Comparison of ENCODE assay signal across 26 mouse cellular contexts in genomic region chr6:53657483-53657882, GRCm38 (mm10).
DNase-seq lines count a peak whose midpoint lies in the region; ATAC-seq and TF ChIP-seq lines count a peak whose summit lies in the region.
"Had no signal": no experiment of that assay in that cellular context is flagged by ENCODE, and none has a peak within 500 bp of the region (broad histone marks: within the 10 kb centered on the region; RNA-seq: fewer than 3 reads in every experiment).

No protein-coding gene starts in this region.

- H3K4me3 ChIP-seq in forebrain, postnatal 0 days (ENCODE audit: low read depth, low read length) = no peak overlapping the region
- H3K4me3 ChIP-seq in forebrain, embryonic 14.5 days (ENCODE audit: low read depth, low read length) = no peak overlapping the region
- no peak overlapping the region for H3K4me3 ChIP-seq in hindbrain, postnatal 0 days (ENCODE audit: low read length)
- no peak overlapping the region for H3K4me3 ChIP-seq in hindbrain, embryonic 14.5 days (replicated peaks; ENCODE audit: low read length)
- H3K4me3 ChIP-seq in CH12.LX (replicated peaks in 1 of 3; ENCODE audit: low read depth in 2 of 3, low read length in 2 of 3, poor library complexity in 1 of 3) = no peak overlapping the region
- H3K4me3 ChIP-seq: erythroblast, embryonic 14.5 days; left cerebral cortex, adult 2 months; liver, embryonic 12.5 days had no signal

- no peaks in the 10 kb centered on the region for H3K4me1 ChIP-seq in forebrain, postnatal 0 days (ENCODE audit: insufficient read depth)
- H3K4me1 ChIP-seq in forebrain, embryonic 14.5 days (ENCODE audit: control insufficient read depth, insufficient read depth, low read length) = peaks cover 13% of the 10 kb centered on the region
- H3K4me1 ChIP-seq in hindbrain, postnatal 0 days (ENCODE audit: insufficient read depth, low read length) = no peaks in the 10 kb centered on the region
- peaks cover 3% of the 10 kb centered on the region; the same call in 1 of the 2 replicates for H3K4me1 ChIP-seq in hindbrain, embryonic 14.5 days (replicated peaks; ENCODE audit: control insufficient read depth, insufficient read depth, low read length)
- peaks cover 0 to 29% of the 10 kb centered on the region in 2 experiments; a peak in 2 of 4 replicates for H3K4me1 ChIP-seq in CH12.LX (ENCODE audit: control insufficient read depth in 1 of 2, insufficient read depth in 2 of 2)
- H3K4me1 ChIP-seq: liver, embryonic 12.5 days had no signal

- TF ChIP-seq RAD21 in CH12.LX (IDR thresholded peaks at IDR 0.05; ENCODE audit: low read depth, low read length) = no peak

- H3K27ac ChIP-seq in forebrain, postnatal 0 days (ENCODE audit: low read depth, low read length) = no peak overlapping the region
- H3K27ac ChIP-seq in forebrain, embryonic 14.5 days (ENCODE audit: low read depth, low read length) = no peak overlapping the region
- H3K27ac ChIP-seq in hindbrain, postnatal 0 days = no peak overlapping the region
- H3K27ac ChIP-seq in hindbrain, embryonic 14.5 days = no peak overlapping the region
- no peak overlapping the region for H3K27ac ChIP-seq in CH12.LX (ENCODE audit: insufficient read depth, low read depth)
- H3K27ac ChIP-seq: left cerebral cortex, adult 2 months; liver, embryonic 12.5 days had no signal

- no peak for ATAC-seq in forebrain, postnatal 0 days
- ATAC-seq in forebrain, embryonic 14.5 days = no peak
- ATAC-seq in hindbrain, postnatal 0 days = no peak
- ATAC-seq in hindbrain, embryonic 14.5 days (ENCODE audit: low FRiP score) = no peak
- ATAC-seq: activated CD4-positive, CD25-positive, alpha-beta regulatory T cell, adult 4 months; intestine, postnatal 0 days; liver, embryonic 12.5 days; liver, postnatal 0 days; lung, postnatal 0 days had no signal

- H3K27me3 ChIP-seq in forebrain, postnatal 0 days (ENCODE audit: insufficient read depth, low read length) = no peaks in the 10 kb centered on the region
- H3K27me3 ChIP-seq in forebrain, embryonic 14.5 days (replicated peaks; ENCODE audit: control insufficient read depth, insufficient read depth, low read length) = no peaks in the 10 kb centered on the region
- H3K27me3 ChIP-seq in hindbrain, postnatal 0 days (ENCODE audit: insufficient read depth, low read length) = no peaks in the 10 kb centered on the region
- H3K27me3 ChIP-seq in hindbrain, embryonic 14.5 days (ENCODE audit: control insufficient read depth, insufficient read depth, low read length) = no peaks in the 10 kb centered on the region
- H3K27me3 ChIP-seq in CH12.LX (replicated peaks) = no peaks in the 10 kb centered on the region
- H3K27me3 ChIP-seq: liver, embryonic 12.5 days had no signal

- H3K4me2 ChIP-seq in forebrain, postnatal 0 days (ENCODE audit: low read depth) = no peak overlapping the region
- H3K4me2 ChIP-seq in forebrain, embryonic 14.5 days (ENCODE audit: low read length) = no peak overlapping the region
- H3K4me2 ChIP-seq in hindbrain, postnatal 0 days (ENCODE audit: low read depth, low read length) = no peak overlapping the region
- H3K4me2 ChIP-seq in hindbrain, embryonic 14.5 days (replicated peaks) = no peak overlapping the region
- H3K4me2 ChIP-seq in CH12.LX (ENCODE audit: insufficient read depth, low read depth, poor library complexity, severe bottlenecking) = no peak overlapping the region
- H3K4me2 ChIP-seq: heart, embryonic 11.5 days; liver, embryonic 12.5 days had no signal

- no peak for TF ChIP-seq POLR2A in CH12.LX (IDR thresholded peaks at IDR 0.05; ENCODE audit: low read depth, low read length)

- no peaks in the 10 kb centered on the region for H3K79me2 ChIP-seq in CH12.LX (replicated peaks; ENCODE audit: control insufficient read depth, extremely low read depth, insufficient read depth, poor library complexity, severe bottlenecking)

- TF ChIP-seq CTCF in forebrain, postnatal 0 days (IDR thresholded peaks at IDR 0.05; ENCODE audit: low read depth) = peak; percentile 3; the same call in 1 of the 2 replicates
- peak; percentile 21; the same call in 1 of the 2 replicates for TF ChIP-seq CTCF in hindbrain, postnatal 0 days (IDR thresholded peaks at IDR 0.05; ENCODE audit: low read depth)
- no peak for TF ChIP-seq CTCF in CH12.LX (conservative IDR thresholded peaks at IDR 0.05 in 1 of 2, IDR thresholded peaks at IDR 0.05 in 1 of 2; ENCODE audit: low read depth in 2 of 2, low read length in 2 of 2)

- H3K9me3 ChIP-seq in forebrain, postnatal 0 days (ENCODE audit: low read length) = no peaks in the 10 kb centered on the region
- H3K9me3 ChIP-seq in forebrain, embryonic 14.5 days (replicated peaks; ENCODE audit: control insufficient read depth, low read length) = no peaks in the 10 kb centered on the region
- H3K9me3 ChIP-seq in hindbrain, postnatal 0 days (ENCODE audit: low read length) = no peaks in the 10 kb centered on the region
- H3K9me3 ChIP-seq in hindbrain, embryonic 14.5 days (ENCODE audit: control insufficient read depth, low read length) = no peaks in the 10 kb centered on the region
- H3K9me3 ChIP-seq in CH12.LX (replicated peaks; ENCODE audit: low read length) = no peaks in the 10 kb centered on the region
- H3K9me3 ChIP-seq: liver, embryonic 12.5 days had no signal

- TF ChIP-seq EP300 in CH12.LX (IDR thresholded peaks at IDR 0.05; ENCODE audit: low read length) = no peak

- no peak overlapping the region for H3K9ac ChIP-seq in forebrain, postnatal 0 days
- H3K9ac ChIP-seq in forebrain, embryonic 14.5 days (ENCODE audit: low read length) = no peak overlapping the region
- no peak overlapping the region for H3K9ac ChIP-seq in hindbrain, postnatal 0 days (replicated peaks; ENCODE audit: low read length)
- no peak overlapping the region for H3K9ac ChIP-seq in hindbrain, embryonic 14.5 days
- H3K9ac ChIP-seq in CH12.LX (ENCODE audit: insufficient read depth, low read depth) = no peak overlapping the region
- H3K9ac ChIP-seq: liver, embryonic 12.5 days; liver, postnatal 0 days had no signal

- in situ Hi-C loops in CH12.LX (cut with MboI; ENCODE audit: low pct_ligation_motif_present, low pct_unique_long_range_greater_than_20kb, low sequenced_read_pairs) = no loop called here

- 82% methylated on average over 4 of the region's 4 CpGs for WGBS in forebrain, postnatal 0 days
- 75% methylated on average over 4 of the region's 4 CpGs for WGBS in forebrain, embryonic 14.5 days
- 64% methylated on average over 4 of the region's 4 CpGs for WGBS in hindbrain, postnatal 0 days
- 56% methylated on average over 4 of the region's 4 CpGs for WGBS in hindbrain, embryonic 14.5 days

- no peak for DNase-seq in forebrain, postnatal 0 days
- no peak for DNase-seq in forebrain, embryonic 14.5 days (ENCODE audit: low spot score)
- DNase-seq in hindbrain, postnatal 0 days (ENCODE audit: low spot score) = no peak
- no peak for DNase-seq in hindbrain, embryonic 14.5 days (ENCODE audit: low spot score)
- DNase-seq in CH12.LX (ENCODE audit: extremely low read depth) = no peak
- peak; percentile 45 for DNase-seq in embryo, embryonic 9.5 days (ENCODE audit: extremely low spot score)
- DNase-seq in layer of hippocampus, postnatal 25 days (ENCODE audit: extremely low spot score in 1 of 2, low spot score in 1 of 2) = no peak
- DNase-seq: adrenal gland, adult 2 months; adrenal gland, postnatal 36 days; cerebellum, adult 18-20 months; cerebellum, postnatal 10 days; gastrocnemius, postnatal 14 days; heart, adult 18-20 months; heart, postnatal 4 days; kidney, adult 9 months; kidney, postnatal 25 days; liver, postnatal 0 days; lung, postnatal 4 days; midbrain, embryonic 14.5 days had no signal

- H3K36me3 ChIP-seq in forebrain, postnatal 0 days (ENCODE audit: insufficient read depth) = no peaks in the 10 kb centered on the region
- H3K36me3 ChIP-seq in forebrain, embryonic 14.5 days (ENCODE audit: control insufficient read depth, insufficient read depth, low read length) = no peaks in the 10 kb centered on the region
- no peaks in the 10 kb centered on the region for H3K36me3 ChIP-seq in hindbrain, postnatal 0 days (ENCODE audit: insufficient read depth, low read length)
- no peaks in the 10 kb centered on the region for H3K36me3 ChIP-seq in hindbrain, embryonic 14.5 days (replicated peaks; ENCODE audit: control insufficient read depth, insufficient read depth)
- H3K36me3 ChIP-seq in CH12.LX (replicated peaks in 1 of 2; ENCODE audit: control insufficient read depth in 1 of 2, insufficient read depth in 1 of 2, low read length in 1 of 2) = no peaks in the 10 kb centered on the region
- H3K36me3 ChIP-seq: liver, embryonic 12.5 days had no signal

- dilution Hi-C loops in CH12.LX (cut with MboI; ENCODE audit: extremely low pct_ligation_motif_present, extremely low pct_unique_long_range_greater_than_20kb, low sequenced_read_pairs) = no loop called here

TF ChIP-seq in CH12.LX, 34 proteins besides CTCF, POLR2A, EP300 and RAD21:
- no peak for TF ChIP-seq ELF1 (IDR thresholded peaks at IDR 0.05; ENCODE audit: low read depth, low read length)
- peak; percentile 52; the same call in 1 of the 2 replicates for TF ChIP-seq BHLHE40 (IDR thresholded peaks at IDR 0.05; ENCODE audit: low read depth, low read length)
- TF ChIP-seq MEF2A (IDR thresholded peaks at IDR 0.05; ENCODE audit: borderline replicate concordance, low read depth, low read length) = no peak

Comparison
In these comparisons a context has a peak if more than half of its experiments do, and no peak if none do; other contexts are left out.
1. CTCF ChIP-seq: peak in forebrain, postnatal 0 days (single experiment) and hindbrain, postnatal 0 days (single experiment); none in CH12.LX (0 of 2).